Mouse (Mus musculus) urinary bladder, adult 18-20 months (tissue): Measurements from ENCODE around the gene H2-Ob.
A peak's percentile ranks its signal among the peaks of the same experiment; 100 is the strongest.

Source experiments
- DNase-seq, 2 experiments: peaks; one replicate each; pipeline ENCODE4 v3.0.0; 2022; ENCODE audit warnings: low spot score in 2 of 2, mixed read lengths in 2 of 2

The H2-Ob gene

DNA sequence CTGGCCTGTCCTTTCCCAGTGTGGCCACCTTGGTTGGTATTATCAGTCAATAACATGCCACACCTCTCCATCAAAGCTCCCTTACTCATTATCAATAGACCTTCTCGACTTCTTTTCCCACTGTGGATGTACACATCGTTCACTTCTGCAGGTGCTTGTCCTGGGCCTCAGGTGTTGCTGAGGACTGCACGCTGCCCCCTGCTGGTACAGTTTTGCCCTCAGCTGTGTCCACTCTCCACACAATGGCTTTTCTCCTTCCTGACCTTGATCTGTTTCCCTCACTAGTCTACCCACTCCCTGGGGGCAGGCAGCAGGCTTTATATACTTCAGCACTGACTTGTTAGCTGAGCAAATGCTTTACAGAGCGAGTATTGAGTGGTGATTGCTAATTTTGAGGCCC lies 47.1 kb downstream of the H2-Ob start:
- no peak for DNase-seq

DNA sequence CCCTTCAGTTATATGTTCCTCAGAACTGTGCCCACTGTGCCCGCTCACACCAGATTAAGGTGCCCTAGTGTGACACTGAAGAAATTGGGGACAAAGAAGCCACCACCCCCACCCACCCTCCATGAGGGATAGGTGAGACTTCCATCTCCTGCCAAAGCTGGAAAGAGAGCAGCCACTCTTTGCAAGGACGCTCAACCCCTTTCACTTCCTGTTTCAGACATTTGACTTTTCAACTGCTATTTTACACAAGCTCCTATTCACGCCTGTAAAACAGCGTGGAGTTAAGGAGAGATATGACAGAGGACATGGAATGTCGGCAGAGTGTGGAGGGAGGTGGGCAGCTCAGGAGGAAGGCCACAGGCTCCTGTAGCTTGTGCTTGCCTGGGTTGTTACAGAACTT lies 47.8 kb downstream of the H2-Ob start:
- DNase-seq: no peak

DNA sequence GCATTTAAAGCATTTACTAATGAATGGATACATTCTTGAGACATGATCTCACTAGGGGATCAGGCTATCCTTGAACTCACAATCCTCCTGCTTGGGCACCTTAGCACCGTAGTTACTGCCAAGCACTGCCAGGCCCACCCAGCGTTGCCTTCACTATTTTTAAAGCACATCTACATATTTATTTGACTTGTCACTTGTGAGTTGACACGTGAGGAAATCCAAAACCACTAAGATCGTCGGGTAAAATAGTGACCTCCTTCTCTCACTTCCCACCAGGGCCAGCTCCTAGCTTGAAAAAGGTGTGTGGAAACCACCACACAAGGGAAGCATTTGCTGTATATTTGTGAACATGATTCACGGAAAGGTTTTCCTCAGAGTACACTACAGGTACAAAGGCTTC lies 48.3 kb downstream of the H2-Ob start:
- no peak for DNase-seq

DNA sequence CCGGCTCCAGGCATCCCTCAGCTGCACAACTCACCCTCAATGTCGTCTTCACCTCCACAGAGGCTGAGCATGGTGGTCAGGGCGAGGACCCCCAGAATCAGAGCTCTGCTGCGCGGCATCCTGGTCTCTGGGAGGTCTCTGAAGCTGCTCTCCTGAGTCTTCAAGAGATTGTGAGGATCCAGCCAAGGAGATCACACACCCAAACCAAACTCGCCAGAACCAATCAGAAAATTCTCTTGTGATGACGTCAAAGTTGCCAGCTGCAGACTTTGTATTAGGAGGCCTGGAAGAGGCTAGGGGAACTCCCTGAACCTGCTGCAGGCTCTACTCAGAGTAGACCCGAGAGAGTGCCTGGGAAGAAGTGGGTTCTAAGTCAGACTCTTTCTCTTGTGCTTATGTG lies 48.9 kb downstream of the H2-Ob start, which contains the start of gene H2-Aa:
H2-Aa (minus strand) TSS at position 176 of the 400 bp plus-strand sequence.
- peak; percentile 67 to 81 for DNase-seq

DNA sequence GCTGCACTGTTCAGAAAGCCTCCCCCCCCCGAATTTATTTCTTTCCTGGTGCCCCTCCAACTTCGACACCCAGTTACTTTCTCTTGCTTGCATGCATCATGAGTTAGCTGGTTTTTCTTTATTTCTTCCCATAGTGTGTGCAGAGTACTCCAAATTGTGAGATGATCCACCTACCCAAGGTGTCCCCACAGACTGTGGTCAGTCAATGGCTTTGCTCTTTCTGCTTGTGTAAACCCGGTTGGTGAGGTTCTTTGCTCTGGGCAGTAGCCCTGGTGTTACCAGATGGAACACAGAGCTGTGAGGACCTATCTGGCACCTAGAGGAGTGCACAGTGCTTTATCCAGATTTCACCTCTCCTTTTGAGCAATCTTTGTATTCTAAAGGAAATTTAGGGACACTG lies 49.4 kb downstream of the H2-Ob start:
- DNase-seq: no peak

DNA sequence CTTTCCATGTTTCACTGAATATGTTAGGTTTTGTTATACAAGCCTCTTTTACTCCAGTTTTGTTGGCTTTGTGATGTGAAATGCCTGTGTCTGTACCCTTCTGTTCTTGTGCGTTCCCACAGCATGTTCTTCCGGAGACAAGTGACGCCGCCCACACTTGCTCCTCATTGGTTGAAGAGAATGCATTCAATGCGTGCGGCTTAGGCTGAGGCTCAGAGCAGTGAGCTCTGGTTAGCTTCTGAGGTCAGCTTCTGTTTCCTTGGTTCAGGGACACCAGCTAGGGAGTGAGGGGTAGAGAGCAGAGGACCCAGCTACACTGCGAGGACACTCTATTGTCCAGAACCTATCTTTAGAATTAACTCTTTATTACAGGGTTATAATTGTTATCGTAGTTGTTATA lies 52.9 kb downstream of the H2-Ob start:
- DNase-seq: peak; percentile 45 to 62

DNA sequence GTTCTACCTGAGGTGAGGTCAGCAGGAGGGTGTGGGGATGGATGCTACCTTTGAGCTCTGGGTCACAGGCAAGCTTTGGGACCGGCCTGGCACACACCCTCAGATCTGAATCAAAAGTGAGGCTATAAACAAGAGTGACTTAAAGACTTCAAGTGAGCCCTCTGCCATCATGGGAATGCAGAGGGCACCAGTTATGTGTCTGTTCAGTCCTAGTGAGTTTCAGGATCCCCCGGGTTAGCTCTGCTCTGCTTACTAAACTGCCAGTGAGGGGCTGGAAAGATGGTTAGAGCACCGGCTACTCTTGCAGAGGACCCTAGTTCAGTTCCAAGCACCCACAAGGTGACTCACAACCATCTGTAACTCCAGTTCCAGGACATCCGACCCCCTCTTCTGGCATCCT lies 53.9 kb downstream of the H2-Ob start:
- no peak for DNase-seq

DNA sequence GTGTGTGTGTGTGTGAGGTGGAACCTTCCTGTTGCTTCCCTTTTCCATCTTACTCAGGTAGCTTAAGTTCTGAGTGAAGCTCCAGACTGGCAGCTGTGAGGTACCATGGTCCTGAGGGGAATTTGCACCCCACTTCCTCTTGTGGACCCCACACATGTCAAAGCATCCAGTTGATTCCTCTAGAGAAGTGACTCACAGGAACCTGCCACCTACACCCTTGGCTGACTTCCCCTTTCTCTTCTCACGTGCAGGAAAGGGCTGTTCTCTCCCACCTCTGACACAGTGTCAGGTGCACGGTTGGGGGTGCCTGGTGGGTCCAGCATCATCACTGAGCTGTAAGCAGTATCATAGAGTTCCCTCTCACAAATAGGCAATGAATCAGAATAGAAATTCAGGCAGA lies 54.8 kb downstream of the H2-Ob start:
- DNase-seq: no peak

DNA sequence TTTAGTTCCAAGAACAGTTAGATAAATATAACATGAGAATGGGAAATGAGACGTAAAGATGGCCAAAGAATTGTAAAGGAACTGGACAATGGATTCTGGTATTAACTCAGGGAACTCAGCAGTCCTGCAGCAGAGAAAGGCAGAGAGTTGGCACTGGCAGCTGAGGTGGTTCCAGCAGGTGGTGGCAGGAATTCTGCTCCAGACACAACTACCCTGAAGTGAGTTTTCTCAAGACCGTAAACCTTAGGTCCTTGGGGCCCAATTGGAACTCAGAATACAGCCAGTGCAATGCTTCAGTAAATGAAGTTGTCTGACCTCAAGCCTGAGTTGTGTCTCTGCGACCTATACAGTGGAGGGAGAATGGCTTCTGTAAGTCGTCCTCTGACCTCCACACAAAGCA lies 55.5 kb downstream of the H2-Ob start:
- DNase-seq: no peak

DNA sequence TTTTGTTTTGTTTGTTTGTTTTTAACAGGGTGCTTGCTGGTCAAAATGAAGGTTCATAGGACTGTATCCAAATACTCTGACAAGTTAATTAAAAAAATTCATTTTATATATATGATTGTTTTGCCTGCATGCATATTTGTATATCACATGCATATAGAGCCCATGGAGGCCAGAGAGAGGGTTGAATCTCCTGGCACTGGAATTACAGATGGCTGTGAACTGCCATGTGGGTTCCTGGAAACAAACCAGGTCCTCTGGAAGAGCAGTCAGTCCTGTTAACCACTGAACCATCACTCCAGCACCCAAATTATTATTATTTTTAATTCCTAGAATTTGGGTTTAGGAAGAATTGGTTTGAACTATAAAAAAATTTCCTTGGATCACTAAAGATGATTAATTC lies 56.6 kb downstream of the H2-Ob start:
- no peak for DNase-seq

DNA sequence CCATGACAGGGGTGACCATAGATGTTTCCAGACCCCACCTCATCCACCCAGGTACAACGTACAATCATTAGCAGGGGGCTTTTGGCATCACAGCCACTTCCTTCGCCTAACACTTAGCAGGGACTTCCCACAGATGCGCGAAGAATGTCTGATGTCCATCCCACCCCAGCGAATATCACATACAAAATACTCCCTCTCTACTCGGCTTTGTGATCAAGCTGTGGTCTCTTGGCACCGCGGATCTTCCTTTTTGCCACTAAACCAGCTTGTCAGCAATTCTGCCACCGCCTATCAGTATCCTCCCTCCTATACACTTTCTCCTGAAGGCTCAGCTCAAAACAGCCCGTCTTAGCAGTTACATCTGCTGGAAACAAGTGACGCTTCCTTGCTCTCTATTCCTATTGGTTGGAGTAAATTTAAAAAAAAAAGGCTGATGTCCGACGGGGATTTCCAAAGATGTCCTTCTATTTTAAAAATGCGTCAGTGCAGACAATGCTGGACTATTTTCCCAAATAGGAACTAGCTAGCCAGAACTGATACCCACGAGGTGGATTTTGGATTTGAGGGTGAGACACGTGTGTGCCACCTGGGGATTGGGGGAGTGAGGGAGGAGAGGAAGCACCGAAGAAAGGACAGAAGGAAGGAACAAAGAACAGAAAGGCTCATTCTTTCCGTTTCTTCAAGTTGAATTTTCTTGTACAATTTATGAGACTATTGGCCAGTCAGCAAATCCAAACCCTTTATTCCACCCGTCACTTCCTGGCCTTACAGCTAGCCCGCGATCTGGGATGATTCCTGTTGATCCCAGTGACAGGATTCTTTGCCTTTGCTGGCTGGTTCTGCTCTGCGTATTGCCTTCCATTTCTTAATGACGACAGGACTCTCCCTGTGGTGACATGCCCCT lies 57.4 kb downstream of the H2-Ob start:
- DNase-seq: peak in 1 of 2 experiments; percentile 14

DNA sequence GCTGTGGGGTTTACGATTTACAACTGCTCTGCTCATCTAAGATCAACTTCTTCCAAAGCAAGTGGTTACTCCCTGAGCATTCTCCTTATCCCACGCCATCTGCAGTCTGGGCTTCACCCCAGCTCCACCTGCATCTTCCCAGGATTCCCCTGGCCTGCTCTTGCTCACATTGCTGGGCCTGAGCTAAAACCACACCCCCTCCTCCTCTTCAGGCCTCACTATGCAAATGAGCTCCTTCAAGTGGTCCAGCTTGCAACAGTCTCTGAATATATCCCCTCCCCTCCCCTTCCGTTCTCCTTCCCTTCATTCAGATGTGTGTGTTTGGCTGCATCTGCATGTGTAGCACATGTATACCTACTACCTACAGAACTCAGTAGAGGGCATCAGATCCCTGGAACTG lies 60.7 kb downstream of the H2-Ob start:
- no peak for DNase-seq

DNA sequence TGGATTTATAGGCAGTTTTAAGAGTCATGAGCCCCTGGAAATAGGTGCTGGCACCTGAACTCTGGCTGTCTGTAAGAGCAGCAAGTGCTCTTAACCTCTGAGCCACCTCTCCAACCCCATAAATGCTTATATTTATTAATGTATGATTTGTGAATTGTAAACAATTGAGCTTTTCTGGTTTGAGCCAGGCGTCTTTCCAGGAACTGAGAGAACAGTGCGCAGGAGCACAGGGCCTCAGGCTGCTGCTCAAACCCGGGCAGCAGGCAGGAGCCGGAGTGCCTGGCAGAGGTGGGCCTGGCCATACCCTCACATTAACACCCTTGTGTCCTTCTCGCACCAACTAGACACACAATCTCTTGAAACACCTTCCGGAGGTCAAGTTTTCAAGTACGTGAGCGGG lies 61.4 kb downstream of the H2-Ob start:
- no peak for DNase-seq

DNA sequence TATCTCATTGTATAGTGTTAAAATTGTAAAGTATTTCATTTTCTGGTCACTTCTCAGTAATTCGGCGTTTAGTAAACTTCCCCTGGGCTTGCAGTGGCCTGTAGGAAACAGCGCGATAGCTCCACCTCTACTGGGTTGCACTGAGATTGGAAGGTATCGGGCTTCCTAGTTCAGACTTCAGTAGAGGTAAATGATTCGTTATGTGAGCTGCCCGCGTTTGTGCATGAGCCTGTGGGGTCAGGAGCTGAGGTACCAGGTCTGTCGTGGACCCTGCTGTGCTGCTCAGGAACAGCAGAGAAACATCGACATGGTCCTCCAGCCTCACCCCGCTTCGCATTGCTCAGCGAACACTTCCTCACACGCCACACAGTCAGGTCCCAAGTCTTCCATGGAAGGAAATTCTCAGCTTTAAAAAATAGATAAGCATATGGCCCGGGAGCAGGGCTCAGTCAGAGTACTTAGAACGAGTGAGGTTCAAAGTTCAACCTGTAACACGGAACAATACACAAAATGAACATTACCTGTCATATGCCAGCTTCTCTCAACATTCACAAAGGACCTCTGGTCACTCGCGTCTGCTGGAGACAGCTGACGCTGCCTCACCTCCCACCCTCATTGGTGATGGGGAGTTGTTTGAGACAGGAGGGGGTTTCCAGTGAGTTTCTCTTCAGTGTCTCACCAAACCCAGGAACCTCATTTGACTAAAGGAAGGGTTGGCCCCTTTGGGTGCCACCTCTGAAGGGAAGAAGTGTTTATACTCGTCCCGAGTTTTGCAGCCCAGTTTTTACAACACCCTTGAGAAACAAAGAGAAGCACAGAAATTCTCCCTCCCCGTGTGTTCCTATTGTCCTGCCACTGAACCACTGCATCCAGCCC lies 62.2 kb downstream of the H2-Ob start:
- DNase-seq: no peak

DNA sequence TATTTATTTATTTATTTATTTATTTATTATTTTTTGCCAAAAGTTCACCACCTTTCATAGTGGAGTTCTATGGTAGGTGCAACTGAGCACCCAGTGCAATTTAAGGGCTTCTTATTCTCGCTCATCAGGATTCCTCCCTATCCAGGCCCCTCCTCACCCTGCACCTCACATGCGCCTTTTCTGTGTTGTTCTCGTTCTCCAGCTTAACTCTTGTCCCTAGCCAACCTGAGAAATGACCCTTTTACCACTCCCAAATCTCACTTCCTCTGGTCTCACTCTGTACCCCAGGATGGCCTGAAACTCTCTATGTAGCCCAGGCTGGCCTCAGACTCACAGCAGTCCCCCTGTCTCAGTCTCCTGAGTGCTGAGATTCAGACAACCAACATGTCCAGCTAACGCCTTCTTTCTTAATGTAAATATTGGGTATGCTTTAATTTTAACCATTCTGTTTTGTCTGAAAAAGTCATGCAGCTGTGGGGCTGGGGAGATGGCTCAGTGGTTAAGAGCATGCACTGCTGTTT lies 63.0 kb downstream of the H2-Ob start:
- DNase-seq: no peak

DNA sequence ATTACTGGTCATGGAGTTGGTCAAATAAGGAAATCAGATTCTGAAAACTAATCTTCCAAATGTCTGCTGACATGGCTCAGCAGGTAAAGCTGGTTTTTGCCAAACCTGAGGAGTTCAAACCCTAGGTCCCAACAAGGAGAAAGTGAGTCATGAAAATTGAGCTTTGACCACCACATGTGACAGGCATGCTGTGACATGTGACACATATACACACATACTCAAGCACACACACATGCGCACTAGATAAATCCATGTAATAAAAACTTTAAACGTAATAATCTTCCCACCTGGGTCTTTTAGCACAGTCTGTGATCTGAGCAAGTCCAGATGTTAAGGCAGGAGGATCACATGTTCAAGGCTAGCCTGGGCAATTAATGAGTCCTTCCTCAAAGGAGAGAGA lies 65.1 kb downstream of the H2-Ob start:
- DNase-seq: peak in 1 of 2 experiments; percentile 16
